Mouse (Mus musculus) hindbrain, embryonic 15.5 days (tissue): ENCODE results near the gene Lipm. TPM values are rescaled to one million over a fixed set of nuclear protein-coding genes. Genes with fewer than 3 reads are reported as not detected.

Source experiments
- ATAC-seq: fragments of 200-750 bp; cut with Nextera tagmentation; 2 replicates; pipeline ENCODE4 v1.8.0; 2017; ENCODE audit warnings: low read depth, moderate number of reproducible peaks, moderate TSS enrichment; ENCODE audit not compliant: low FRiP score
- H3K27ac ChIP-seq: fragments of 300-500 bp; sonication (generic); replicated peaks from 2 replicates; pipeline ENCODE4 v1.5.1; 2015; ENCODE audit warnings: mild to moderate bottlenecking, inconsistent platforms
- H3K27me3 ChIP-seq: fragments of 300-500 bp; sonication (generic); 2 replicates; pipeline ENCODE4 v1.6.1; 2015; ENCODE audit warnings: control low read depth, inconsistent platforms
- H3K36me3 ChIP-seq: fragments of 300-500 bp; sonication (generic); 2 replicates; pipeline ENCODE4 v1.6.1; 2015; ENCODE audit warnings: control low read depth, inconsistent platforms
- H3K4me1 ChIP-seq: fragments of 300-500 bp; sonication (generic); replicated peaks from 2 replicates; pipeline ENCODE4 v1.6.1; 2015; ENCODE audit warnings: control low read depth, inconsistent platforms
- H3K4me2 ChIP-seq: fragments of 300-500 bp; sonication (generic); 2 replicates; pipeline ENCODE4 v1.6.1; 2015; ENCODE audit warnings: moderate library complexity, mild to moderate bottlenecking, inconsistent platforms
- H3K4me3 ChIP-seq: fragments of 300-500 bp; sonication (generic); 2 replicates; pipeline ENCODE4 v1.5.1; 2015; ENCODE audit warnings: mild to moderate bottlenecking, inconsistent platforms
- H3K9ac ChIP-seq: fragments of 300-500 bp; sonication (generic); 2 replicates; pipeline ENCODE4 v1.6.1; 2015; ENCODE audit warnings: inconsistent platforms
- H3K9me3 ChIP-seq: fragments of 300-500 bp; sonication (generic); 2 replicates; pipeline ENCODE4 v1.6.1; 2016; ENCODE audit warnings: control low read depth, inconsistent platforms
- WGBS: fragments of 180-500 bp; shearing (Covaris S2); methylation state at CpG from one replicate; pipeline ENCODE4 v1.1.7; 2015; 5-methylcytosine and 5-hydroxymethylcytosine counted together
- polyA plus RNA-seq: library from polyadenylated mRNA; unstranded; fragments of >200 nt; fragmentation: Nextera tagmentation; extraction: Ambion mirVana; gene quantifications from 2 replicates; pipeline ENCODE4 v1.2.1, GENCODE M21; 2015

The Lipm gene
- not detected in 2 replicates for polyA plus RNA-seq

GRCm38 (mm10) chr19:34100633-34101032 is at the start of gene Lipm:
TSS of gene Lipm (plus strand) at chr19:34100933.
- H3K9ac ChIP-seq: no peak within 1 kb of the TSS
- no peak within 1 kb of the TSS for H3K4me3 ChIP-seq
- H3K9me3 ChIP-seq: no peaks in the 10 kb centered on the region
- no peak within 1 kb of the TSS for H3K4me2 ChIP-seq
- H3K4me1 ChIP-seq: no peaks in the 10 kb centered on the region
- H3K36me3 ChIP-seq: no peaks in the 10 kb centered on the region
- H3K27me3 ChIP-seq: no peaks in the 10 kb centered on the region
- 92% methylated on average over 4 of the region's 4 CpGs for WGBS
- no peak for ATAC-seq
- H3K27ac ChIP-seq: no peak within 1 kb of the TSS

DNA sequence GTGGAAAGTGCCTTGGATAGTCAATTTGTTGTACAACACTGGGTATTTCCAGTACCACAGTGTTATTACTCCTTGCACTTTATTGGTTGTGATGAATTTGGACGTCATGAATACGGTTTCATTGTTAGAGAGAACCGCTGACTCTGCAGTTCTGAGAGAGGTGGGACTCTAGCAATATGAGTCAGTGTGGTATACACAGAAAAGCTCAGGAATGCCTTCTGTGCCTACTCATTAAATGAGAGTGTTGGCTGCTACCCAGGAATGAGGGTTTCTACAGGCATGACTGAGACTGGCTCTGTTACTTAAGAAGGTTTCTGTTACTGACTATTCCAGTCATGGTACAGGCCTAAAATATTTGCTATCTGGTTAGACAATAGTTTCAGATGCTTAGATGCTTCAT is 49.2 kb upstream of the Lipm start:
- H3K4me2 ChIP-seq: no peak overlapping the region
- 80% methylated on average over 3 of the region's 3 CpGs for WGBS
- no peak overlapping the region for H3K4me3 ChIP-seq
- no peaks in the 10 kb centered on the region for H3K27me3 ChIP-seq
- ATAC-seq: no peak
- H3K4me1 ChIP-seq: no peaks in the 10 kb centered on the region
- no peak overlapping the region for H3K27ac ChIP-seq
- H3K36me3 ChIP-seq: no peaks in the 10 kb centered on the region
- no peak overlapping the region for H3K9ac ChIP-seq
- H3K9me3 ChIP-seq: no peaks in the 10 kb centered on the region

- Histone ChIP-seq H3K27ac (no peak overlapping the region), H3K9me3 (no peaks in the 10 kb centered on the region), H3K27me3 (no peaks in the 10 kb centered on the region), H3K4me1 (no peaks in the 10 kb centered on the region), H3K4me3 (no peak overlapping the region), H3K4me2 (no peak overlapping the region), H3K36me3 (no peaks in the 10 kb centered on the region), H3K9ac (no peak overlapping the region)
- ATAC-seq: no peak
- 57% methylated on average over 1 of the region's 1 CpGs for WGBS
Measured at GRCm38 (mm10) chr19:34063547-34063946, 37.2 kb upstream of the Lipm start.

GRCm38 (mm10) chr19:34064059-34064458 is 36.7 kb upstream of the Lipm start:
- Histone ChIP-seq H3K9me3 (no peaks in the 10 kb centered on the region), H3K27me3 (no peaks in the 10 kb centered on the region), H3K36me3 (no peaks in the 10 kb centered on the region), H3K4me2 (no peak overlapping the region), H3K4me3 (no peak overlapping the region), H3K4me1 (no peaks in the 10 kb centered on the region), H3K27ac (no peak overlapping the region), H3K9ac (no peak overlapping the region)
- 87% methylated on average over 4 of the region's 4 CpGs for WGBS
- ATAC-seq: no peak

DNA sequence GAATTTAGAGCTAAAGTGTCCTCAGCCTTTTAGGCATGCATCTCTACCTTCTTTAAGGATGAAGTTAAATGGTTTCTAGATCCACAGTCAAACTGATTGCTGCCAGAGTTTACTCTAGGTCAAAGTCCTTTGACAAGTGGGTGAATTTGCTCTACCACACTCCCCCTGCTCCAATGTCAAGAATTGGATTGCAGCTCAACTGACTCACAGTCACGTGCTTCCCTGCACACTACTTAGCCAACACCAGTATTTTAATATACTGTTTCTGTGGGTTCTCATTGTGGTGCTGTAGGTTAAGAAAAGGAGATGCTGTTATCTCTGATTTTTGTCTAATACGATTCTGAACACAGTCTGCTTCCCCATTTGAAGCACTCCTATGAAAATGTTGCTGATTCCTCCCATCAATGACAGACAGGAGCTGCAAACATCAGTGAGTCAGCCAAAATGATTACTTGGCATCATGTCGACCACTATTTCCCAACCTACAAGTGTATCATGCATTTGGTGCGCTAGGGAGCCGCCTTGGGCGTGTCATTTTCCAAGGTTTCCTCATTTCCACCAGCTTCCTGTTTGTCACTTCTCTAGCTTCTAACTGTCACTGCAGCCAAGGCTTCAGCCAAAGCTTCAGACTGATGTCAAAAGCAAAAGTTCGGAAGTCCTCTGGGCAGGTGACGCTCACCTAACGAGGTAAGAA is 33.8 kb upstream of the Lipm start, which contains the start of gene Lipn:
TSS of gene Lipn (plus strand) at position 580 of the 694 bp plus-strand sequence.
- no peak within 1 kb of the TSS for H3K4me2 ChIP-seq
- no peaks in the 10 kb centered on the region for H3K4me1 ChIP-seq
- no peaks in the 10 kb centered on the region for H3K36me3 ChIP-seq
- 90% methylated on average over 9 of the region's 9 CpGs for WGBS
- no peaks in the 10 kb centered on the region for H3K27me3 ChIP-seq
- H3K9ac ChIP-seq: no peak within 1 kb of the TSS
- H3K4me3 ChIP-seq: no peak within 1 kb of the TSS
- no peak for ATAC-seq
- H3K9me3 ChIP-seq: no peaks in the 10 kb centered on the region
- no peak within 1 kb of the TSS for H3K27ac ChIP-seq

DNA sequence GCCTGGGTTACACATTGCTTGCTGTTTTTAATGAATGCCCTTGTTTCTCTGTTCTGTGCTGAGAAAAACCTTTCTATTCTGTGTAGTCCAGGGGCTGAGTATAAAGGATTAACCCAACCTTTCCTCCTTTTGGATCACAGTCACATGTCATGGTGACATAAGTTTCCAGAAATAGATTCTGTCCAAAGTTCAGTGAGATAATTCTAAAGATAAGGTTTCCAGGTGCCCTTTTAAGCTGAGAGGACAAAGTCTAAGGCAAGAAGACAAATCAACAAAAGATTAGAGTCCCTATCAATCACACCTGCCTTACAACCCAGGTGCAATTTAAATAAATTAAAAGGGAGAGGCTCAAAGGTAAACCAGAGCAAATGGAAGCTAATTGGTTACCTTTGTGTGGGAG is 26.5 kb upstream of the Lipm start:
- Histone ChIP-seq H3K27me3 (no peaks in the 10 kb centered on the region), H3K4me1 (no peaks in the 10 kb centered on the region), H3K36me3 (no peaks in the 10 kb centered on the region), H3K9me3 (no peaks in the 10 kb centered on the region), H3K9ac (no peak overlapping the region), H3K4me3 (no peak overlapping the region), H3K4me2 (no peak overlapping the region), H3K27ac (no peak overlapping the region)
- no peak for ATAC-seq

DNA sequence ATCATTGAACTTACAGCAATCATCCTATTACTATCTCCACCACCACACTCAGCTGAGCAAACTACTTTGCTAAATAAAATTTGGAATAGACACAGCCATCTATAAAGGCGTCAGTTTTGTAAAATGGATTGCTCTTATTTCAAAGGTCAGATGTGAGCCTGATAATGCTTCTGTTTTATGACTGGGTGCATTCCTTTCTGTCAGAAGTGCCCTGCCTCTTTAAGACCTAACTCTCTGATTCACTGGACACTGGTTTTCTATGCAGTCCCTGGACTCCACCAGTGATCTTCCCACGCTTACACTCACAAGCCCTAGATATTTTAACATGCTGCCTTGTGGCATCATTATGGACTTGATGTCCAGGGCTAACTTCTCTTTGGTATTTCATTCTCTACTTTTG is 22.6 kb upstream of the Lipm start:
- Histone ChIP-seq H3K27ac (no peak overlapping the region), H3K9me3 (no peaks in the 10 kb centered on the region), H3K36me3 (no peaks in the 10 kb centered on the region), H3K4me1 (no peaks in the 10 kb centered on the region), H3K9ac (no peak overlapping the region), H3K4me2 (no peak overlapping the region), H3K27me3 (no peaks in the 10 kb centered on the region), H3K4me3 (no peak overlapping the region)
- no peak for ATAC-seq
- 85% methylated on average over 2 of the region's 2 CpGs for WGBS

DNA sequence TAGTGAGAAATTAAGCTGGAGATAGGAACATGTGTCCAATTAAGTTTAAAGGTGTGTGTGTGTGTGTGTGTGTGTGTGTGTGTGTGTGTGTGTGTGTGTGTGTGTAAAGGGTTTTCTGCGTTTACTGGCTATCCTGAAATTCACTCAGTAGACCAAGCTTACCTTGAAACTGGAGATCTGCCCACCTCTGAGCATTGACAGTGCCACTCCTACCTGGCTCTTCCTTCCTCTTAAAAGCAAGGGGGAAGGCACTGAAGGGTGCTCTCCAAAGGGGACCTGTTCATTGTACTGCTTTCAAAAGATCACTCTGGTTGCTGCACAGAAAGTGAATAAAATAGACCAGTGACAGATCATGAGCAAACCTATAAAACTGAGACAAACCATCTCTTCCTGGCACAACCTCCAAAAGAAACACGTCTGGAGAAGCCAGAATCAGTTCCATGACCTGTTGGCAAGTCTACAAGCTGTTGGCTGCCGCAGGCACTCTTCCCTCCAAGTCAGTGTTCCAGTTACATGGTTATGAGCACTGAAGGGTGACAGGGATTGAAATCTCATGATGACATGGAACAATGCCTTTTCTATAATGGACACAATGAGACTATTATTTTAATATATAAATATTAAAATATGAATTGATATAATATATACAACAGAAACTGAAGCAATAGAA is 11.6 kb upstream of the Lipm start:
- ATAC-seq: no peak
- Histone ChIP-seq H3K9me3 (no peaks in the 10 kb centered on the region), H3K4me1 (no peaks in the 10 kb centered on the region), H3K4me2 (no peak overlapping the region), H3K27ac (no peak overlapping the region), H3K4me3 (no peak overlapping the region), H3K27me3 (no peaks in the 10 kb centered on the region), H3K36me3 (no peaks in the 10 kb centered on the region), H3K9ac (no peak overlapping the region)
- WGBS: 78% methylated on average over 3 of the region's 3 CpGs

DNA sequence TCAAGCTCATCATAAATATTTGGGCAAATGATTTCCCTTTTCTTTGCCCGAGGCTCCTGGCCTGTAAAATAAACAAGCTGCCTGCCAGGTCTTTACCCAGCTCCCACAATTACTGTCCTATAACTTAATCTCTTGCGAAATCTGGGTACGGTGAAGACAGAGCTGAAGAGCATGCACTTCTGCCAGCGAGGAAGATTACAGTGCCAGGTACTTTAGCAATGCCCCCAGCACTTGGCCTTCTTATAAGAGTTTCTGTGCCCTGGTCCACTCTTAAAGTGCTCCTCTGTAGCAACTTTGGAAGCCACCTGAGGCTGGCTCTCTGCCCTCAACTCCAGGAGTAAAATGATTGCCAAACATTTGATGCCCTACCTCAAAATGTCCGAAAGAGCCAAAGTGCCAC is 5.4 kb upstream of the Lipm start:
- Histone ChIP-seq H3K4me1 (no peaks in the 10 kb centered on the region), H3K4me2 (no peak overlapping the region), H3K4me3 (no peak overlapping the region), H3K36me3 (no peaks in the 10 kb centered on the region), H3K9me3 (no peaks in the 10 kb centered on the region), H3K27ac (no peak overlapping the region), H3K27me3 (no peaks in the 10 kb centered on the region), H3K9ac (no peak overlapping the region)
- 91% methylated on average over 5 of the region's 5 CpGs for WGBS
- ATAC-seq: no peak

- Histone ChIP-seq H3K4me2 (no peak overlapping the region), H3K27ac (no peak overlapping the region), H3K27me3 (no peaks in the 10 kb centered on the region), H3K36me3 (no peaks in the 10 kb centered on the region), H3K4me1 (no peaks in the 10 kb centered on the region), H3K4me3 (no peak overlapping the region), H3K9me3 (no peaks in the 10 kb centered on the region), H3K9ac (no peak overlapping the region)
- no peak for ATAC-seq
- WGBS: 80% methylated on average over 1 of the region's 1 CpGs
Measured at GRCm38 (mm10) chr19:34096228-34096627, 4.5 kb upstream of the Lipm start.

DNA sequence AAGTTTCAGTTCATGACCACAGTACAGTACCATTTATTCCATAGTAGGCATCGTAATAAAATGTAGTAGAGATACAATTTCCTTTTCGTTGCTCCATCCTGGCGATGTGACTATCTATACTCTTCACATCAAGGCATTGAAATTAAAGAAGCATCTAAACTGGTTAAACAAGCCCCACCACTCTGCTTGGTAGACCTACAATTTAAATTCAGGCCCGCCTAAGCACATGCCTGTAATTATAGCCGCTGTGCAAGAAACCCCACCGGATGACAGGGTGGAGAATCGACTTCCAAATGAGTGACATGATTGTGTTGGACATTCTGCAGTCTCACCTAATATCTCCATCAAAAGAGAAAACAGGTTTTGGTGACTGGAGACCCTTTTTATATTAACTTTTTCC is 1.2 kb downstream of the Lipm start:
- Histone ChIP-seq H3K4me1 (no peaks in the 10 kb centered on the region), H3K4me2 (no peak overlapping the region), H3K4me3 (no peak overlapping the region), H3K36me3 (no peaks in the 10 kb centered on the region), H3K27ac (no peak overlapping the region), H3K27me3 (no peaks in the 10 kb centered on the region), H3K9me3 (no peaks in the 10 kb centered on the region), H3K9ac (no peak overlapping the region)
- 94% methylated on average over 7 of the region's 7 CpGs for WGBS
- no peak for ATAC-seq

DNA sequence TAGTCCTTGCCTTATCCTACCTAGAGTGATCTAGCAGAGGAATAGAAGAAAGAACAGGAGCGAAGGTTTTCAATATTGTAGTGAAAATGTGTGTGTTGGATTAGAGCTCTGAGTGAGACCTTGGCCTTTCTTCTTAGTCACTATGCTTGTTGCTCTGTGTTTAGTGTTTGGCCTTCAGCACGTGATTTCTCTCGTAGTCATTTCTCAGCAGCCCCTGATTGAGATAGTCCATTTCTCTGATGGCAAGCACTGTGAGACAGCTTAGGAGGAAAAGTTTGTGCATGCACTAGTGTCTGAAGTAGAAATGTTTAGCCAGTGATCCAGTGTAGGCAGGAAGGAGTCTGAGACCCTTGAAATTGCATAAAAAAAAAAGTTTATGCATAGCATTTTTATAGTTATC is 4.1 kb downstream of the Lipm start:
- Histone ChIP-seq H3K4me1 (no peaks in the 10 kb centered on the region), H3K4me3 (no peak overlapping the region), H3K9me3 (no peaks in the 10 kb centered on the region), H3K4me2 (no peak overlapping the region), H3K27ac (no peak overlapping the region), H3K27me3 (no peaks in the 10 kb centered on the region), H3K9ac (no peak overlapping the region), H3K36me3 (no peaks in the 10 kb centered on the region)
- 91% methylated on average over 3 of the region's 3 CpGs for WGBS
- no peak for ATAC-seq

GRCm38 (mm10) chr19:34119102-34119501 is 18.4 kb downstream of the Lipm start:
- Histone ChIP-seq H3K4me3 (no peak overlapping the region), H3K9me3 (no peaks in the 10 kb centered on the region), H3K4me1 (no peaks in the 10 kb centered on the region), H3K27ac (no peak overlapping the region), H3K36me3 (no peaks in the 10 kb centered on the region), H3K9ac (no peak overlapping the region), H3K27me3 (no peaks in the 10 kb centered on the region), H3K4me2 (no peak overlapping the region)
- WGBS: 89% methylated on average over 1 of the region's 1 CpGs
- no peak for ATAC-seq
